Mouse (Mus musculus) adrenal gland, postnatal 25 days (tissue): ENCODE results near the gene Trim28. TPM values are rescaled to one million over a fixed set of nuclear protein-coding genes. Genes with fewer than 3 reads are reported as not detected.

Experiments
- DNase-seq: peaks from one replicate; pipeline ENCODE4 v3.0.0; 2021; ENCODE audit warnings: mixed read lengths
- total RNA-seq: library from RNA; stranded (reverse); gene quantifications from 2 replicates; pipeline ENCODE4 v1.2.3, GENCODE M21; 2021

Trim28 gene
- total RNA-seq, 1 experiment from 2014 or later: 273 TPM

DNA sequence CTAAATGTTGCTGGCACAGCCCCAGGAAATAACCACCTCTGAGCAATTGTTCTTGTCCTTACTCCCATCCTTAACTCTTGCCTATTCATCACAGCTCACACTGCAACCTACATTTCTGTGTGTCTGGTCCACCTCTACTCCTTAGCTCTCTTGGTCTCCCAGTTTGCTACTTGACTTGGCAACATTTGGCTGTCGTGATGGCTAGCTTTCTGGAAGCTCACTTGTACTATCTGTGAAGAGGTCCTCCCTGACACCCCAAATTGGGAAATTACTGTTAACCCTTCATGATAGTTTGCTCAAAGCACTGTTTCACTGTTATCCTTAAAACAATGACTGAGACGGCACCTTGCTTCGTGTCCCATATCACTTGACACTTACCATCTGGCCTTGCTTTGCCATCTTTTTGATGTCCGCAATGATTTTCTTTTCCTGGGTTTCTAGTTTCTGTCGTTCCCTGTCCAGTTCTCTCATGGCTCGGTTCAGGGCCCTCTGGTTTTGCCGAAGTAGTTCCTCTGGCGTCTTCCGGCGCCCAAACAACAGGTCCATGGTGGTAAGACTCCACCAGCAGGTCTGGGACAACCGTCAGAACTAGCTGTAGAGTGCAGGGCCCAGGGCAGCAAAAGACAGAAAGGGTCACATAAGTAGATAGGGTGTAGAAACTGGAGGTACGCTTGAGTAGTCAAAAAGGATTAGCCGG lies 34.7 kb downstream of the Trim28 start:
- DNase-seq: no peak

DNA sequence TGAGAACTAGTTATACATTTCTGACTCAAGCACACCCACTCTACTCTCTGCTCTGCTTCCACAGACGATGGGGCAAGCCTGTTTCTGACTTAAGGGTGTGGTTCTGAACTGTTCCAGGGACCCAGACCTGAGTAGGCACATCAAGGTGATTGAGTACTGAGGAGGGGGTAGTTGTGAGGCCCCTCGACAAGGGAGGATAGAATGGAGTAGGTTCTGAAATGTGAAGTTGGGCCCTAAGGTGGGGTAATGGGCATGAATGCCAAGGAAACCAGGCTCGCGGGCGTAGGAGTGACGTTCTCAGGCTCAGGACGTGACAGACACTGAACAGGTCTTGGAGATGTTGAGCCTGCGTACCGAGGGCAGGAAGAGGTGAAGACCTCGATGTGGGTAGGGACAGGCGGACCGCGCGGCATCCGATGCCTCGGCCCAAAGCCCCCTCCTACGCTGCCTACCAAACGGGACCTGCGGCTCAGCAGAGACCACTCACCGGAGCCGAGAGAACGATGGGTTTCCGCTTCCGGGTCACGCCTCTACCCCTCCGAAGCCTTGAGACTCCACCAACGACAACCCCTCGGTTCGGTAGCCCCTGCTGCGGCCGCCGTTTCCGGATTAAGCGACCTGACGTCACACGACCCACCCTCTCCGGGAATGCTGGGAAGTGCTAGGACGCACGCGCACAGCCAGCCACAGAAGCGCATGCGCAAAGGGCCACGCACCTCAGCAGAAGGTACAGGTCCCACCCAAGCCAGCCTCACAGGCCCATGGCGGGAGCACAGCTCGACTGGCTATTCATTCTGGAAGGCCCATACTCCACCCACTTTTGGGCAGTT lies 35.4 kb downstream of the Trim28 start, which contains the start of gene Chmp2a:
Chmp2a (minus strand) TSS at position 660 of the 830 bp plus-strand sequence.
- peak; percentile 98 for DNase-seq

DNA sequence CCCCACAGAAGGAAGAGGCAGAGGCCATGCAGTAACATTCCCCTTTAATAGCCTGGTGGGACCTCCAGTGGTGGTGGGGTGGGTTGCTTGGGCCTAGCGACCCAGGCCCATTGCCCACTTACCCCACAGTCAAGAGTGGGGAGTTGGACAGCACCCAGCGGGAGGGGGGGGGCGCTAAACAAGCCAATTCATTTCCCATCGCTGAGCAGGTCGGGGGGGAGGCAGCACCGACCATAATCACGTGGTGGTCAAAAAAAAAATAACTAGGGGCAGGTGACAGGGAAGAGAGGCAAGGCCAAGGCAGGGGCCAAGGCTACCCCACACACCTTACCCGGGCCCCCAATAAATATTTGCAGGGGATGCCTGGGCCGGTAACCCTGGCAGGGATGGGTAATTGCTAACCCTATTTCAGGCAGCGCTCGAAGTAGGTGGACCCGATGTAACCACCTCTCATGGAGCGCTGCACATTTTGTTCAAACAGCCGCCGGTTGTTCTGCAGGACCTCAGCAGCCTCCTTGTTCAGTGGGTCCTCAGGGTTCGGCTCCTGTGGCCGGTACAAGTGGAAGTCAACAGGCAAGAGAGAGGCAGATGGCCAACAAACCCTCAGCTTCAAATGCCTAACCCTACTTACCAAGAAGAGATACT lies 36.4 kb downstream of the Trim28 start:
- DNase-seq: no peak

DNA sequence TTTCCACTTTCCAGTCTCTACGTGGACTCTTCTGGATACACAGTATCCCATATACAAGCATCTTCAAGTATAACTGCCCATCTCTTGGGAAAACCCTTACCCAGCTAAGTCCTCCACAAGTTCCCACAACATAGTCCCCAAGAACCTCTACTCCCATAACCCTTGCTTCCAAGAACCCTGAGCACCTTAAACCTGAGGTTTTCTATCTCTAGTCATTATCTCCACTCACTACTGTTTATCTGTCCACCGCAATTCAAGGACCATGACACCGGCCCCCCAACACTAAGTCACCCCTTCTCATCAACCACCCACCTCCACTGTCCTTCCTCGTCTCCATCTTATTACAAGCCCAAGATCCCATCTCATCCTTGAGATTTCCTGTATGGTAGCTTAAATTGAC lies 37.9 kb downstream of the Trim28 start:
- no peak for DNase-seq

DNA sequence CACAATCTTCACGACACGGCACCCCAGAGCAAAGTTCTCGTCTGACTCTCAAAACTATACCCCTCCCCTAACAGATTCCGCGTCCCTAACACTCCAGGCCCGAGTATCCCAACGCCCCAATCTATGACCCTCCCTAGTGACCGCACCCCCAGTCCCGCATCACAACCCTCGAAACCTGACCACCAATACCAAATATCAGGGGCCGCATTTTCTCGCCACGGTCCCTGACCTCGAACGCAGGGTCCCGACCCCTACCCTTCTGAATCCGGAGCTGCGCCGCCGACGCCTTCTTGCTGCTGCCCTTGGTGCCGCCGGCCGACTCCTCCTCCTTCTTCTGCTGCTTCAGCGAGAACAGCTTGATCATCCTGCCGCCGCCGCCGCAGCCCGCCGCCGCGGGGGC lies 38.5 kb downstream of the Trim28 start:
- DNase-seq: no peak

DNA sequence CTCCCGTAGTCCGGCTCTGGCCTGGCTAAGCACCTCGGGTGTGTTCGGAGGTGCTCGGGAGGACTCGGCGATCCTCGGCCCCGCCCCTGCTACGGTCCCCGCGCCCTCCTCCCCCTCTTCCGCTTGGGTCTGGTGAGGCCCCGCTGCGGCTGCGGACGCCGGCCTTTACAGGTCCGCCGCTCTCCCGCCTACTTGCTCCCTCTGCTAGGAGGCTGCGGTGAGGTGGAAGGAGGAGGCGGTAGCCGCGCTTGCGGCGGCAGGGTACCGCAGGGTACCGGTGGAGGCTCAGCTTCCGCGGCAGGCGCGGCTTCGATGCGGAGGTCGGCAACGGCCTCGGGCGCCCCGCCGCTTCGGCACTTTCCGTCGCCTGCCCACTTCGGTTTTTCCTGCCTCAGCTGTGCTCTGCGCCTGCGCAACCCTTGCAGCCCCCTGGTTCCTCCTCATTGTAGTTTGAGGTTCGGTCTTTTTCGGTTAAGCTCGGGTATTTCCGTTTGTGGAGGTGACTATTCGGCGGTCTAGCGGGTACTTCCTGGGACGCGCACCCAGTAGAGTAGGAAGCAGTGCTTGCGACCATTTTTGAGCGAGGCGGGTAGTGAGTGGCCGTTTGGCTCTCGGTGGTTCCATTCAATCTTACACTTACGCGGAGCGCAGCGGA lies 39.1 kb downstream of the Trim28 start, which contains the start of gene Ube2m:
Ube2m (minus strand) TSS at position 375 of the 655 bp plus-strand sequence.
- DNase-seq: peak; percentile 99

DNA sequence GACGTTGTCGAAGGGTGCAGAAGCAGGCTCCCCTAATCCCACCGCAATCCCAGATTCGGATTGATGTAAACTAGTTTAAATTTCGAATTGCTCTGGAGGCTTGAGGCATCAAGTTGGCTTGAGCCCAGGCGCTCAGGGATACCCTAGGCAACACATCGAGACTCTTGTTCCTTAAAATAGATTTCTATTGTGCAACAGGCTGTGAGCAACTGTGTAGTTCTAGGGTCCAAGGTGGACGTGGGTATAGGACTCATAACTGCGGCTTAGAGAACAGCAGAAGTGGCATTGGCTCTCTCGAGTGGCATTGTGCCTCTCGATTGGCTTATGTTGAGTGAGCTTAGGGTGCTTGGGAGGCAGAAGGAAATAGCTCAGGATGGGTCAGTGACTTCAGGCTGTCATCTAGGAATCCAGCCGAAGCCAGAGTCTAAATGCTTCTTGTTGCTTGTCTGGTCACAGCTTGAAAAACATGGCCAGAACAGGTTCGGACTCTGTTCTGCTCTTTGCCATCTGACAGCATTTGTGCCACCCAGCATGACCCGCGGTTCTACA lies 39.8 kb downstream of the Trim28 start:
- DNase-seq: no peak

DNA sequence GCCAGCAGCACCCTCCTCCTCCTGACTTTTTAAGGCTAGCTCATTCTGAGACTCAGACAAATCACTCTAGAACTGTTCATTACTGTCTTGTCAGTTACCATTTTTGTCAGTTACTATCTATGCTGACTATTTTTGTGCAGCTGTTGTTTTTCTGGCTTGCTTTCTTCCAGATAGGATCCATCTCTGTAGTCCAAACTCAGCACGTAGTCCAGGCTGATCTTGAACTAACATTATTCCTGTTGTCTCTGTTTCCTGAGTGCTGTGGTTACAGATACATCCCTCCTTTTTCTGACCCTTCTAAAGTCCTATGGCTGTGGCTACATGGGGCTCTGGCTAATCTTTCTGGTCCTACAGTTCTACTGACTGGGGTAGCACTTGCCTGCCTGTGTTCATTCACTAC lies 40.3 kb downstream of the Trim28 start:
- DNase-seq: no peak

DNA sequence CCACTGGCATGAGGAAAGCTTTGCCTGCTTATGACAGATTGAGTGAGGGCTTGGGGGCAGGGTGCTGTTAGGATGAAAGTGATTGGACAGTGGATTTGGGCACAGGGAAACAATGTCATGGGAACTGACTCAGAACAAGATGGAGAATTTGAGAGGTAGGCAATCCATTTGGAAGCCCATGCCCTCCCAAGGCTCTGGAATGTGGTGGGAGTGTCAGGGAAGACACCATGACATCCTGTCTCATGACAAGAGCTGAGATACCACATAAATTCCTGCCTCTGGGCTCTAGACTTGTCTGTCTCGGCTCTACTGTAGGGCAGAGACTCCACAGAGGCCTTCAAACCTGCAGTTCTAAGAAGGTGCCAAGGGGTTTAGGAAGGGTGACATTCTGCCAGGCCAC lies 42.3 kb downstream of the Trim28 start:
- no peak for DNase-seq

DNA sequence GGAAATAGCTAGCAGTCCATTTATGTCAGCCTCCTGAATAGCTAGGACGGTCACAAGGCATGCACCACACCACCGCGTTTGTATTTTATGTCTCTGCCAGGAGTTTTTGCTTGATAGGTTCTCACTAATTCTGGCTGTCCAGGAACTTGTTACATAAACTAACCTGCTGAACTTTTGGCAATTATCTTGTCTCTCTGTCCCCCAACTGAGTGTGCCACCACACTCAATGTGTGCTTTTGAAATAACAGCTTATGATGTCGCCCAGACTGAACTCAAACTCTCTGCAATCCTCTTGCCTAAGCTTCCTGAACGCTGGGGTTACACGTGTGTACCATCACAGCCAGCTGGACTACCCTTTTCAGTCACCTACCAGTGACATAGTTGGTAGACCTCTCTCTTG lies 43.6 kb downstream of the Trim28 start:
- DNase-seq: no peak

DNA sequence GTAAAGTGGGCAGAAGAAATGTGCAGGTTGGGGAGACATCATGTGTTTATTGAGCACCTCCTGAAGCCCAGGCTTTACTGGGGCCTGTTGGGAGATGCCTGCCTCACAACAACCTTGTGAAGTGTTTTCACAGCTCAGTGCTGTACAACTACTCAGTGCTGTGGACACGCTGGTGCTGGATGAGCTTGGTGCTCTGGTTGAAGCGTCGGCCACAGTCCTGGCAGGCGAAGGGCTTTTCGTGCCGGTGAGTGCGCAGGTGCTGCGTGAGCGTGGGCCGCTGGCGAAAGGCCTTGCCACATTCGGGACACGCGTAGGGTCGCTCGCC lies 44.2 kb downstream of the Trim28 start:
- peak; percentile 18 for DNase-seq

DNA sequence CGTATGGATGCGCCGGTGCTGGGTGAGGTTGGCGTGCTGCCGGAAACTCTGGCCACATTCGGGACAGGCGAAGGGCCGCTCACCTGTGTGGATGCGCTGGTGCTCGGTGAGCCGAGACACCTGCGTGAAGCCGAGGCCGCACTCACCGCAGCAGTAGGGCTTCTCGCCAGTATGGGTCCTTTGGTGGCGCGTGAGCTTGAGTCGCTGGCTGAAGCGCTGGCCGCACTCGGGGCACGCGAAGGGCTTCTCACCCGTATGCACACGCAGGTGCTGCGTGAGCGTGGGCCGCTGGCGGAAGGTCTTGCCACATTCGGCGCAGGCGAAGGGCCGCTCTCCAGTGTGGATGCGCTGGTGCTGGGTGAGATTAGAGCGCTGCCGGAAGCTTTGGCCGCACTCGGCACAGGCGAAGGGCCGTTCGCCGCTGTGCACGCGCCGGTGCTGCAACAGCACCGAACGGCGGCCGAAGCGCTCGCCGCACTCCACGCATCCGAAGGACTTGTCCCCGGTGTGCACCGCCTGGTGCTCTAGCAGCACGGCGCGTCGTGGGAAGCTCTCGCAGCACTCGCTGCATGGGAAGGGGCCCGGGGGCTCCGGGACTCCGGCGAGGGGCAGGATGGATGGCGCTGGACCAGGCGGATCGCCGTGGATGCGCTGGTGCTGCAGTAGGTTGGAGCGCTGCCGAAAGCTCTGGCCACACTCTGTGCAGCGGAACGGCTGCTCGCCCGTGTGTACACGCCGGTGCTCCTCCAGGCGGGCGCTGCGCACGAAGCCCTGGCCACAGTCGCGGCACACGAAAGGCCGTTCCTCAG lies 44.7 kb downstream of the Trim28 start:
- DNase-seq: peak; percentile 62

DNA sequence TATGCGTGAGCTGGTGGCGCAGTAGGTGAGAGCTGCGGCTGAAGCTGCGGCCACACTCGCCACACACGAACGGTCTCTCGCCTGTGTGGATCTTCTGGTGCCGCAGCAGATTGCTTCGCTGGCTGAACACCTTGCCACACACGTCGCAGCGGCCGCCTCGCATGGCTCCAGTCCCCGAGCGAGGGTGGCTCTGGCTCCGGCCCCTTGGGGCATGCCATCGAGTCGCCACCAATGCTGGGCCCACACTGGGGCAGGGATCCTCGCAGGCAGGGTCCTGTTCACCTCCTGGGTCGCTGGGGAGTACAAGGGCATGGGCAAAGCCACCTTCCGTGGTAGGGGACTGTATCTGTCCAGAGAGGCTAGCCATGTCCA lies 45.3 kb downstream of the Trim28 start:
- no peak for DNase-seq

DNA sequence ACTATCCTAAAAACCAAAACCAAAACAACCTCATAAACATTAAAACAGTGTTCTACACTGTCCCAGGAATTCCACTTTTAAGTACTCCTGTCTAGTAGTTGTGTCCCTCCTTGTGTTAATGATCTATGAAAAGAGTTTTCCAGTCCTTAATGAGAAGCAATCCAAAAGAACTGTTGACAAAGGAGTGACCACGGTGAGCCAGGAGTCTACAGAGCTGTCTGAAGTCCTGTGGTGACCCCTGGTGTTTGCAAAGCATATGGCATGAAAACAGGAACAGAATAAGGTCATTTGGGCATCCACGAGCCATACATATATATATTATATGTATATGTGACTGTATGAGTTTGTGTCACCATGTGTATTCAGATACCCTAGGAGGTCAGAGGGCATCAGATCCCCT lies 47.2 kb downstream of the Trim28 start:
- DNase-seq: peak; percentile 40

DNA sequence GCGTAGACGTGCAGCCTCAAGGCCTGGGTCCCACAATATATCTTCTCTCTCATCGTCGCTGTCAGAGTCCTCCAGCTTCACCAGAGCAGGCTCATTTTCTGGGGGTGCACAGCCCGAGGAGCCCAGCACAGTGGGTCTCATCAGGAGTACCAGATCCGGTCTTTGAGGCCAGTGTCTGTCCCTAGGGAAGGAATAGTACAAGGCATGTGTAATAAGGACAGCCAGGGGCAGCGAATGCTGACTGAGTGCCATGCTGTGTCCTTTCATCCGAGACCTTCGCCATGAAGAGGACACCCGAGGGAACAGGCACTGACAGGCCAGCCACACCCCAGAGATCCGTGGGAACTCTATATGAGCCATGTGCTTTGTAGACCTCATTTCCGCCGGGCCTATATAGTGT lies 54.1 kb downstream of the Trim28 start:
- DNase-seq: no peak

DNA sequence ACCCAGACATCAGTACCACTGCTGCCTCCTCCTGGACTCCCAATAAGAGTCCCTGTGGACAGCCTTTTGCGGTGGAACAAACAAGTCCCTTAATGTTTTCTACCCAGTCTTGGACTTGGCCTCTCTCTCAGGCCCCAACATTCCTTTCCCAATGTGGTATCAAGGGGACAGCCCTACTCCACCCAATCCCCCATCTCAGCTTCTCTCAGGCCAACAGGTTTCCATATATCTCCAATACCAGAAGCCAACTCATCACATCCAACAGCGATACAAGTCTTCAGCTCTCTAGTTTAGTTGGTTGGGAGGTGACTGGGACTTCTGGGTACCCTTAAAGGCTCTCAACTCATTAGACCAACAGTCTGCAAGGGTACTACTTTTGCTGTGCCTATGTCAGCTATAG lies 54.6 kb downstream of the Trim28 start:
- no peak for DNase-seq

DNA sequence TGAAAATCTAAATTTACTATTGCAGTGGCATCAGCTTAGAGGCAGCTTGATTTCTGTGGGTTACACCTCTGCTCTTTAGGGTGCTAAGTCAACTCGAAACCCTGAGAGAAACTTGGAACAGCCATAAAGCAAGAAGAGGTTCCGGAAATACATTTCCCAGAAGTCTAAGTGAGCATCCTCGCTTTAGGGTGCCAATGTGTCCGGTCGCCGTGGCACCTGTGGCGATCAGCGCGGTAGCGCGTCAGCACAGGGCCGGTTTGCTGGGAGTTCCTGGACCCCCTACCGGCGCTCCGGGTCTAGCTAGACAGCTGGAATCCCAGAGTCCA lies 55.0 kb downstream of the Trim28 start:
- no peak for DNase-seq

DNA sequence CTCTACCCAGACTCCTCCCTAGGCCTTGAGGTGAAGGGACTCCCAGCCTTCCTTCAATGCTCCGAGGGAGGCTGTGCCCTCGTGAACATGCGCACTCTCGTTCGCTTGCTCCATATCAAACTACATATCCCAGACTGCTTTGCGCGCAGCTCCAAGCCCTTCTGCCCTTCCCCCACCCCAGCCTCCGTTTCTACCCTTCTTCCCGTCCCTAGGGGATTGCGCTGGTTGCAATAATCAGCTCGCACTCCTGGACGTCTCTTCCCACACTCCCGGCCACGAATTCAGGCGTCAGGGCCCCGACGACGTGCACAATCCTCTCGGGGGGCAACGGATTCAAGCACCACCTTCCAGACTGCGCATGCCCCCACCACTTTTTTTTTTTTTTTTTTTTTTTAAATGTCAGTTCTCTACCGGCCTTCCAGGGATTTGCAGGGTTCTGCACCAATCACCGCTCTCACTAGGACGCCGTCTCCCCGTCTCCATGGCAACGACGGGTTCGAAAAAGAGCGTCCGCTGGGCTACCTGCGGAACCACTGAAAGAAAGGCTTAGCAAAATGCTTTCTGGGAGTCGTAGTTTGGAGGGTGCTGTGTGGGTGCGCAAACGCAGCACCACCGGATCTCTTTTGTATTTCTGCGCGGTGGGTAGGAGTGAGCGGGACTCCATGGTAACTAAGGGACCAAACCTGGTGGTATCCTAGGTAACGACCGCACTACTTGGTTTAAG lies 55.5 kb downstream of the Trim28 start, which contains the start of gene Mzf1:
Mzf1 (minus strand) TSS at position 478 of the 724 bp plus-strand sequence.
- peak; percentile 87 for DNase-seq

DNA sequence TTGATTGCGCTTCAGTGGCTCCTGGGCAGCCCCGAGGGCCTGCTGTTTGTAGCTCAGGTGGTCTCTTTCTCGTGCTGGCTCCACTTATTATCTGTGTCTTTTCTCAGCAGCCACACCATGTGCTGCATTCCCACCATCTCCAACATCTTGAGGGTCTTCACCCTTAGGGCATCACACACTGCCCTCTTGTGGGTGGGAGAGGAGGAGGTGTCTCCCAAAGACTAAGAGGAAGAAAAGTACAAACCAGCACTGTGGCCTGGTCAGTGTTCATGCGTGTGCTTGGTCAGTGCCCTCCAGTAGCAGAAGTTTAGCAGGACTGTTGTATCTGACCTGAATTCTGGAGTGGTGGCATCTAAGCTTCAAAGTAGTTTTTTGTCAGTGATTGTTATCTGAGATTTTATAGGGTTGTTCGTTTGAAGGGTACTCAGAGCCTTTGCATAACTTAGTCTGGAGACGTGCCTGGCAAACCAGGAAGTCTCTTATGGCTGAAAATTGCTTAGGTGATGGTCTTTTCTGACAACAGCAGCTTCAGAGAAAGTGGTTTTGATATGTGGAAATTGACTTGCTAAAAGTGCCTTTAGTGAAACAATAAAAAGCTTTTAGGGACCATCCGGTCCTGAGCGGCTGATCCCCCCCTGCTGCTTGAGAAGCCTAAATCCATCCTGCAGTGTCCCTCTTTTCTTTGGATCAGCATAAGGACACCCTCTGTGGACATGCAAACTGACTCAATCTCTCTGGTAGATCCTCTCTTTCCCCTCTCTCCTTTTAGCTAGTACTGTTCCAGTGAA lies 58.2 kb downstream of the Trim28 start:
- no peak for DNase-seq

DNA sequence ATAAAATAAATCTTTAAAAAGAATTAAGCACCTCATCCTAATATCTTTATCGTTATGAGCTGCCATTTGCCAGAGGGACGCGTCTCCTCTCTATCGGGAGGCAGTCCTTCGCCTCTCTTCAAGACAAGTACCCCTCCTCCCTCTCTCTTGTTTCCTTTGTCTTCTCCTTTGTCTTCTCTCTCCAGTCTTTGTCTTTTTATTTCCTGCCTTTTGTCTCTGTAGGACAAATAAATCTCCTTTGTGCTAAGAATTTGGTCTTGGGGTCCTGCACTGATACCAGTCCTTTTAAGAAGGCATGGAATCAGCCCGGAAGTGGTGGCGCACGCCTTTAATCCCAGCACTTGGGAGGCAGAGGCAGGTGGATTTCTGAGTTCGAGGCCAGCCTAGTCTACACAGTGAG lies 60.6 kb downstream of the Trim28 start:
- DNase-seq: no peak
